Mouse (Mus musculus) hindbrain, postnatal 0 days (tissue): ENCODE results near the gene 1500015O10Rik. TPM values are rescaled to one million over a fixed set of nuclear protein-coding genes. Genes with fewer than 3 reads are reported as not detected.

Experiments used
- ATAC-seq: fragments of 200-750 bp; cut with Nextera tagmentation; 2 replicates; pipeline ENCODE4 v1.8.0; 2017; ENCODE audit warnings: mild to moderate bottlenecking, moderate TSS enrichment, moderate library complexity
- DNase-seq: peaks from one replicate; pipeline ENCODE4 v3.0.0-alpha.2; 2015; ENCODE audit warnings: low spot score
- H3K27ac ChIP-seq: fragments of 300-500 bp; sonication (generic); 2 replicates; pipeline ENCODE4 v1.5.1; 2014; ENCODE audit warnings: mild to moderate bottlenecking
- H3K27me3 ChIP-seq: fragments of 300-500 bp; sonication (generic); 2 replicates; pipeline ENCODE4 v1.6.1; 2014; ENCODE audit warnings: low read length, mixed read lengths; ENCODE audit not compliant: insufficient read depth
- H3K36me3 ChIP-seq: fragments of 300-500 bp; sonication (generic); 2 replicates; pipeline ENCODE4 v1.6.1; 2014; ENCODE audit warnings: low read length, mixed read lengths; ENCODE audit not compliant: insufficient read depth
- H3K4me1 ChIP-seq: fragments of 300-500 bp; sonication (generic); 2 replicates; pipeline ENCODE4 v1.6.1; 2014; ENCODE audit warnings: antibody characterized with exemption, low read length, mixed read lengths; ENCODE audit not compliant: insufficient read depth
- H3K4me2 ChIP-seq: fragments of 300-500 bp; sonication (generic); 2 replicates; pipeline ENCODE4 v1.6.1; 2014; ENCODE audit warnings: low read depth, mild to moderate bottlenecking, low read length, moderate library complexity, mixed read lengths
- H3K4me3 ChIP-seq: fragments of 300-500 bp; sonication (generic); 2 replicates; pipeline ENCODE4 v1.5.1; 2014; ENCODE audit warnings: low read length
- H3K9ac ChIP-seq: fragments of 300-500 bp; sonication (generic); replicated peaks from 2 replicates; pipeline ENCODE4 v1.6.1; 2014; ENCODE audit warnings: mild to moderate bottlenecking, low read length, moderate library complexity, mixed read lengths
- H3K9me3 ChIP-seq: fragments of 300-500 bp; sonication (generic); 2 replicates; pipeline ENCODE4 v1.6.1; 2016; ENCODE audit warnings: low read length, mixed read lengths
- CTCF ChIP-seq: IDR thresholded peaks from 2 replicates; pipeline ENCODE4 v1.5.1; 2016; ENCODE audit warnings: antibody characterized with exemption, control low read depth, low read depth
- WGBS: fragments of 180-500 bp; shearing (Covaris S2); extraction: QIAGEN DNeasy Blood & Tissue Kit; methylation state at CpG from one replicate; pipeline ENCODE4 v1.1.7; 2014; 5-methylcytosine and 5-hydroxymethylcytosine counted together
- polyA plus RNA-seq: library from polyadenylated mRNA; unstranded; fragments of >200 nt; fragmentation: Nextera tagmentation; extraction: Ambion mirVana; gene quantifications from 2 replicates; pipeline ENCODE4 v1.2.1, GENCODE M21; 2015
- total RNA-seq: library from RNA; depleted of rRNA; stranded (reverse); fragments of >200 nt; gene quantifications from 2 replicates; pipeline ENCODE4 v1.2.3, GENCODE M21; 2014; rRNA removed

Gene 1500015O10Rik
- total and polyA plus RNA-seq, 2 experiments from 2014 or later: 36.3 to 105 TPM

- no peak for ATAC-seq
- WGBS: 94% methylated on average over 5 of the region's 5 CpGs
These were observed 54.9 kb downstream of the 1500015O10Rik start for GRCm38 (mm10) chr1:43785316-43785715.

GRCm38 (mm10) chr1:43786711-43787110 is 56.3 kb downstream of the 1500015O10Rik start:
- ATAC-seq: no peak
- TF ChIP-seq CTCF: no peak
- Histone ChIP-seq H3K4me1 (no peaks in the 10 kb centered on the region), H3K9me3 (no peaks in the 10 kb centered on the region), H3K27me3 (no peaks in the 10 kb centered on the region), H3K4me3 (no peak overlapping the region), H3K9ac (no peak overlapping the region), H3K27ac (no peak overlapping the region), H3K4me2 (no peak overlapping the region), H3K36me3 (peaks cover 11% of the 10 kb centered on the region; the same call in 1 of the 2 replicates)
- DNase-seq: no peak
- WGBS: 90% methylated on average over 5 of the region's 5 CpGs

More at GRCm38 (mm10) chr1:43785316-43785715, 54.9 kb downstream of the 1500015O10Rik start:
- Histone ChIP-seq H3K9ac (no peak overlapping the region), H3K27ac (no peak overlapping the region), H3K4me3 (no peak overlapping the region), H3K4me1 (no peaks in the 10 kb centered on the region), H3K36me3 (peaks cover 11% of the 10 kb centered on the region; the same call in 1 of the 2 replicates), H3K27me3 (no peaks in the 10 kb centered on the region), H3K4me2 (no peak overlapping the region), H3K9me3 (no peaks in the 10 kb centered on the region)
- DNase-seq: no peak
- no peak for TF ChIP-seq CTCF

GRCm38 (mm10) chr1:43789765-43790164 is 59.4 kb downstream of the 1500015O10Rik start:
- Histone ChIP-seq H3K4me3 (no peak overlapping the region), H3K4me2 (no peak overlapping the region), H3K4me1 (no peaks in the 10 kb centered on the region), H3K36me3 (peaks cover 11% of the 10 kb centered on the region; the same call in 1 of the 2 replicates), H3K9me3 (no peaks in the 10 kb centered on the region), H3K9ac (no peak overlapping the region), H3K27me3 (no peaks in the 10 kb centered on the region), H3K27ac (no peak overlapping the region)
- no peak for ATAC-seq
- WGBS: 89% methylated on average over 2 of the region's 2 CpGs
- no peak for TF ChIP-seq CTCF
- no peak for DNase-seq

Other genes with a start within 250 kb of the 1500015O10Rik start
- gene Uxs1, start 97.2 kb downstream of the 1500015O10Rik start, total RNA-seq: 8.8 and 17.4 TPM in 2 replicates
- gene Uxs1, start 97.2 kb downstream of the 1500015O10Rik start, polyA plus RNA-seq: 20.6 and 22.3 TPM in 2 replicates
- gene Tpp2, start 203.0 kb downstream of the 1500015O10Rik start, total RNA-seq: 26.4 and 28.5 TPM in 2 replicates
- 46.2 and 49.8 TPM in 2 replicates for gene Tpp2, start 203.0 kb downstream of the 1500015O10Rik start, polyA plus RNA-seq